Mouse (Mus musculus) right cerebral cortex, adult 18-20 months (tissue): ENCODE data around the gene Gm21992.

Experiments
- DNase-seq: peaks from one replicate; pipeline ENCODE4 v3.0.0; 2022; ENCODE audit warnings: mixed read lengths

Gm21992 gene

DNA sequence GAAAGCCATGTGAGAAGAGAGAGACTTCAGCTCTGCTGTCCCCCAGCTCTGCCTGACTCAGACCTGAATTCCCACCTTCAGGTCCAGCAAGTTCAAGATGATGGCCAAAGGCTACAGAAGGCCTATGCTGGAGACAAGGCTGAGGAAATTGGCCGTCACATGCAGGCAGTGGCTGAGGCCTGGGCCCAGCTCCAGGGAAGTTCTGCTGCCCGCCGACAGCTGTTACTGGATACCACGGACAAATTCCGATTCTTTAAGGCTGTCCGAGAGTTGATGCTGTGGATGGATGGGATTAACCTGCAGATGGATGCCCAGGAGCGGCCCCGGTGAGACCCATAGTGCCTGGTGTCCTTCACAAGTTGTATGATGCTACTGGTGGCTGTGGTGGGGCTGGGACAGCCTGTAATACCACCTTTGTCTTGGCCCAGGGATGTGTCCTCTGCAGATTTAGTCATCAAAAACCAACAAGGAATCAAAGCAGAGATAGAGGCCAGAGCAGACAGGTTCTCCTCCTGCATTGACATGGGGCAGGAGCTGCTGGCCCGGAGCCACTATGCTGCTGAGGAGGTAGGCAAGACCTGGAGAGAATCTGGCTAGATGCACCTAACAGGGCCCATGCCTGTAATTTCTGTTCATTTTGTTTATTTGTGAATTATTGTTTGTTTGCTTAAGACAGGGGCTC lies 63.6 kb downstream of the Gm21992 start:
- DNase-seq, result no peak

GRCm38 (mm10) chr19:4746611-4747010 lies 64.8 kb downstream of the Gm21992 start:
- no peak for DNase-seq

- DNase-seq, result no peak
Observed at GRCm38 (mm10) chr19:4745681-4746080, 65.7 kb downstream of the Gm21992 start.

DNA sequence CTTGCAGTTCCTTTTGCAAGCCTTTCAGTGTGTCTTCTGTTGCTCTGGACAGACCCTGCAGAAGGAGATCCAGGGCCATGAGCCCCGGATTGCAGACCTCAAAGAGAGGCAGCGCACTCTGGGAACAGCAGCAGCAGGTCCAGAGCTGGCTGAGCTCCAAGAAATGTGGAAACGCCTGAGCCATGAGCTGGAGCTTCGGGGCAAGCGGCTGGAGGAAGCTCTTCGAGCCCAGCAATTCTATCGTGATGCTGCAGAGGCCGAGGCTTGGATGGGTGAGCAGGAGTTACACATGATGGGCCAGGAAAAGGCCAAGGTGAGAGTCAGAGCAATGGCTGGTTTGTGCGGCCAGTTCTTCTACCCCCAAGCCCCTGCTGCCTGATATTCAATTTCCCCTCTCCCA lies 66.4 kb downstream of the Gm21992 start:
- no peak for DNase-seq

- no peak for DNase-seq
Observed at GRCm38 (mm10) chr19:4744026-4744425, 67.4 kb downstream of the Gm21992 start.

- no peak for DNase-seq
Observed at GRCm38 (mm10) chr19:4743524-4743923, 67.9 kb downstream of the Gm21992 start.

GRCm38 (mm10) chr19:4742229-4742628 lies 69.2 kb downstream of the Gm21992 start:
- no peak for DNase-seq

DNA sequence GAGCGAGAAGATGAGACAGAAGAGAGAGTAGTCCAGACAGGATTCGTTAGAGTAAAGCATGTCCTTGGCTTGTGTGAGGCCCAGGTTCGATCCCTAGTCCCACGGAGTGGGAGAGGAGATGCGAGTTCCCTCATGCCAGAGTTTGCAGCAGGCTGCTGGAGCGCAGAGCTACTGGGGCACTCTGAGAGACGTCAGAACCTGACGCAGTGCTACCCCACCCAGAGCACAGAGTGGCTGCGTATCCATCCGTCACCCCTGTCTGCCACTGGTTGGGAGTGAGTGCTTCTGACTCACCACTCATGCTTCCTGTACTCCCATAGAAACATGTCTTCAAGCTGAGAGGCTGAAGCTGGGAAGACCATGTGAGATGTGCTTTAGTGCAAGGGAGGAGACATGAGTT lies 69.9 kb downstream of the Gm21992 start:
- no peak for DNase-seq

GRCm38 (mm10) chr19:4739762-4740161 lies 71.7 kb downstream of the Gm21992 start:
- no peak for DNase-seq

DNA sequence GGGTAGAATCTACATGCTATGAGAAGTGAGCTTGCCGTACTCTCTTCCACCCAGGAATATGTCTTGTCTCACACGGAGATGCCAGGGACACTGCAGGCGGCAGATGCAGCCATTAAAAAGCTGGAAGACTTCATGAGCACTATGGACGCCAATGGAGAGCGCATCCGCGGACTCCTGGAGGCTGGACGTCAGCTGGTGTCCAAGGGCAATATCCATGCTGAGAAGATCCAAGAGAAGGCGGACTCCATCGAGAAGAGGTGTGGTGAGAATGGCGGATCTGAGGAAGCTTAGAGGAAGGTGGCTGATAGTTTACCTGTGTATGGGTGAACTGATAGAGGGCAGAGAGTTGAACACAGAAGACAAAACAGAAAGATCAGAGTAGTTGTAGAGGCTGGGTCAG lies 72.4 kb downstream of the Gm21992 start:
- DNase-seq, result no peak

DNA sequence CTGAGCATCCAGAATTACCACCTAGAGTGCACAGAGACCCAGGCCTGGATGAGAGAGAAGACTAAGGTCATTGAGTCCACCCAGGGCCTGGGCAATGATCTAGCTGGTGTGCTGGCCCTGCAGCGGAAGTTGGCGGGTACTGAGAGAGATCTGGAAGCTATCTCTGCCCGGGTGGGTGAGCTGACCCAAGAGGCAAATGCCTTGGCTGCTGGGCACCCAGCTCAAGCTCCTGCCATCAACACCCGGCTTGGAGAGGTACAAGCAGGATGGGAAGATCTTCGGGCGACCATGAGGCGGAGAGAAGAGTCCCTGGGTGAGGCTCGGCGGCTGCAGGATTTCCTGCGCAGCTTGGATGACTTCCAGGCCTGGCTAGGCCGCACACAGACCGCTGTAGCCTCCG lies 73.5 kb downstream of the Gm21992 start:
- no peak for DNase-seq

GRCm38 (mm10) chr19:4733052-4733451 lies 78.4 kb downstream of the Gm21992 start:
- no peak for DNase-seq

- no peak for DNase-seq
Observed at GRCm38 (mm10) chr19:4729186-4729585, 82.2 kb downstream of the Gm21992 start.

- DNase-seq, result no peak
Observed at GRCm38 (mm10) chr19:4720671-4721244, 90.7 kb downstream of the Gm21992 start.

DNA sequence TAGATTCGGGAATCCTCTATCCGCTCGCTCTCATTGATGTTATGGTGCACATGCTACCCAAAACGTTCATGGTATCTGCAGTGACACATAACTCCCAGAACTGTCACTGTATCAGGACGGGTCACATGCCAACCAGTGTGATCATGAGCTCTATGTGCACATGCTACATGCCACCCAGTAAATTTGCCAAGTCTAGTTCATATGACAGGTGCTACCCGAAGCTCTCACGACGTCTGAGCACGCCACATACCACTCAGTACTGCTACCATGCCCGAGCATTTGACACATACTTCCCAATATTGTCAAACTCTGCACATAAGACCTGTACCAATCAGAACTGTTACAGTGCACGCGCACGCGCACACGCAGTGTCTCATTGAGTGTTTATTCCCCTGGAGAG lies 91.3 kb downstream of the Gm21992 start:
- no peak for DNase-seq

DNA sequence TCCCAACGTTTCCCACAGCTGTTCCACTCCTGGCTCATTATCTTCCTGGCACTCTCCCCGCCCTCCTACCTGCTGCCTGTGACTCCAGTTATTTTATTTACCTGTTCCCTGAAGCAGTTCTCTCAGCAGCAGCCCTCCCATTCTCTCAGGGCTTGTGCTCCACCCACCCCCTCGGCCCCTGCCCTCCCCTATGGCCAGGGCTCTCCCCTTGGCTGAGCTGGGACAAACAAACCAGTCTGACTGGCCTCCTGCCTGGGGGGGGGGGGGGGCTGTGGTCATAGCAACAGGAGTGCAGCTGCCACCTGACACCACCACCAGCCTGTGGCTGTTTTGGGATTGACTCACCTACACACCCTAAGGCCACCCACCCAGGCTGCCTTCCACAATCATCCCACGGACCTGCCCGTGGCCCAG lies 92.1 kb downstream of the Gm21992 start:
- no peak for DNase-seq

DNA sequence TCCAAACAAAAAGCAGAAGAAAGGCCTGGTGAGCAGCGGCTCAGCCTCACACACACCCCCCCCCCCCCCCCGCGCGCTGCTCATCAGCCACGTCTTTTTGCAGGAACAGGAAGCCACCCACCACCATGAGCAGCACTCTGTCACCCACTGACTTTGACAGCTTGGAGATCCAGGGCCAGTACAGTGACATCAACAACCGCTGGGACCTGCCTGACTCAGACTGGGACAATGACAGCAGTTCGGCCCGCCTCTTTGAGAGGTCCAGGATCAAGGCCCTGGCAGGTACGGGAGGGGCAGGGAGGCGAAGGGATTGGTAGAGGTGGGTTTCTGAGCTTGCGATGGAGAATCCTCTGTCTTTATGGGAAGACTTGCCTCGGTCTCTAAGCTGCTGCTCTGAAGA lies 92.7 kb downstream of the Gm21992 start:
- DNase-seq, result peak; percentile 68

GRCm38 (mm10) chr19:4717281-4717680 lies 94.1 kb downstream of the Gm21992 start:
- DNase-seq, result no peak

DNA sequence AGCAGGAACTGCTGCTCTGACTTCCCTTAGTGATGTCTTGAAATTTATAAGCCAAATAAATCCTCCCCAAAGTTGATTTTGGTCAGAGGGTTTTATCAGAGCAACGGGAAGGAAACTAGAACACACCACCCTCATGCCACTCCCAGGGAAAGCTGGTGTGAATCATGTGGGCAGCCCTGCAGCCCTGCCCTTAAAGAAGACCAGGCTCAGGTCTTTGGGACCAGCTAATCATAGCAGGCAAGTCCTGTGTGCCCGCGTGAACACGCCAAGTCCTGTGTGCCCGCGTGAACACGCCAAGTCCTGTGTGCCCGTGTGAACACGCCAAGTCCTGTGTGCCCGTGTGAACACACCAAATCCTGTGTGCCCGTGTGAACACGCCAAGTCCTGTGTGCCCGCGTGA lies 94.7 kb downstream of the Gm21992 start:
- DNase-seq, result no peak

GRCm38 (mm10) chr19:4713886-4714285 lies 97.5 kb downstream of the Gm21992 start:
- DNase-seq, result no peak

GRCm38 (mm10) chr19:4712781-4713526 lies 98.5 kb downstream of the Gm21992 start:
- DNase-seq, result no peak

DNA sequence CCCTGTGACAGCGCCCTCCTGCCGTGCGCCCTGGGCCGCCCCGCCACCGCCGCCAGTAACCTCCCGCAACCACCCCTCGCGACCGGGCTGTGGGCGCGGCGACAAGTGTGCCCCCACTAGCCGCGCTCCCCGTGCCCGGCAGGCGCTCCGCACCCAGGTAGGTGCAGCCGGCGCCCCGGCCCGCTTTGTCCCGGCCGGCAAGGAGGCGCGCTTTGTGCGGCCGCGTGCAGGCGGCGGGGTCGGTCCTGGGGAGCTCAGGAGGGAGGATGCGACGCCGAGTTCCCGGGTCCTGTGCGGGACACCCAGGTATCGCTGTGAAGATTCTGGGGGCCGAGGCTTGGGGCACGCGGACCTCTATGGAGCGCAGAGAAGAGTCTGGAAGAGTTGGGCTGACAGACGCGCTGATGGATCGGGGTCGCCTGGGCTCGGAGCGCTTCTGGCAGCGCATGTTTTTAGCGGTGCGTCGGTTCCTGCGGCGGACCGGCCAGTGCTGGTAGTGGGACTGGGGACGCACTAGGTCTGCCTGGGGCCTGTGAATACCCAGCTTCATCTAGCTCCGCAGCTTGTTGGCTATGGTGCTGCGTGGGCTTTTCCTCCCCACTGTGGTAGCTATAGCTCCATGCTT lies 99.1 kb downstream of the Gm21992 start:
- DNase-seq, result no peak

DNA sequence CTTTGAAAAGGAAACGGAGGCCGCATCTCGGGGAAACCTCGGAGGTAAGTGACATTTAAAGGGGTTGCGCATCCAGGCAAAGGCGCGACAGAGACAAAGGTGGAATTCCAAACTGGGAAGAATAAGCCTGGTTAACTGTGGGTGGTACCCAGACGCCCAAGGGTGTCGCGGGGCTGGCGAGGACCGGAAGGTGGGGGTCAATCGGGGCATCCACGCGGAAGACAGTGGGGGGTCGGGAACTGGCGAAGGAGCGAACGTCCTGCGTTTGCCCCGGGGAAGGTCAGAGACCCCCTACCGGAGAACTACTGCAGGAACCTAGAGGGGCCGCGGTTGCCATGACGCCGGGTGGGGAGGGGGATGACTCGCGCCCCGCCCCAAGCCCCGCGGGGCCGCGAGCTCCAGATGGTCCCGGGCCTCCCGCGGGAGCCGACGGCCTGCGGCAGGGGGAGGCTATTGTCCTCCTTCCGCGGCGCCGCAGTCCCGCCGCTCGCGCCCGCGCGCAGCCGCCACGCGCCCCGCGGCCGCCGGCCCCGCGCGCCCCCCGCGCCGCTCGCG lies 99.7 kb downstream of the Gm21992 start:
- DNase-seq, result peak; percentile 21
